ENCODE assay signal across 8 mouse cellular contexts in the genomic region with DNA sequence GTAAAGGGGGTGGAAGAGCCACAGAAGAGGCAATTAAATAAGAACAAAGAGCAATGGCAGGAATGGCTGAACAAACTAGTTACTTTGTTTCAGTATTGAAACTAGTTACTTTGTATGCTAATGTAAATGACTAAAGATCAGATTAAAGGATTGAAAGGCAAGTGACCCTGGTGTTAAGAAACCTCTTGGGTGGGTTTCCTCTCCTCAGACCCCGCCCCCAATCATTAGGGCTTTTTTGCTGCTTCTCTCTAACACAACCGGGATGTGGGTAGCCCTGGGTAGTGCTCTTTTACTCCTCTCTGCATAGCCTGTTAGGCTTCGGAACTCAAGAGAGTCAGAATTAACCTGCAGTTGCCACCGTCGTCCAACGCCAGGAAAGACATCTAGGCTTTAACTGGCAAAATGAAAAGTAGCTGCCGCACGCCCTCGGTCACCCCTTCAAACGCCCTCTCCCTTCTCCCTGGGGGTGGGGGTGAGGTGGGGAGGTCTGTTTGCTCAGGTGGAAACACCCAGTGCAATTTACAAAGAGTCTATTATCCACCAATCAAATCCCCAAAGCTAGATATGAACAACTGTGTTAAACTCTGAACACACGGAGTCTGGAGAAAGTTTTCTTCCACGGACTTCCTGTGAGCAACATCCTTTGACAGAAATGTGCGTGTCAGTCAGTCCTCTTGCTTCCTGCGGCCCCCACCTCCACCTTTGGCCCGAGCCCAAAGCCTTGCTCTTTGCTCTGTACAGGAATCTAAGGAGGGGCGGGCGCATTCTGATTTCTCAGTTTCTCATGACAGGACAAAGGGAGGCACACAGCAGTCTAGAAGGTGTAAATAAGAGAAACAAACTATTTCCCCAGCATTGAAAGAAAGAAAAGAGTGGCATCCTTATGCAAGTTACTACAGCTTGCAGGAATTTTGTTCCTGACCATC. TPM values are rescaled to one million over a fixed set of nuclear protein-coding genes. Genes with fewer than 3 reads are reported as not detected.
DNase-seq lines count a peak whose midpoint lies in the region; ATAC-seq and TF ChIP-seq lines count a peak whose summit lies in the region.

No protein-coding gene starts in this region.

- no peaks in the 10 kb centered on the region for H3K36me3 ChIP-seq in forebrain, postnatal 0 days (ENCODE audit: insufficient read depth)
- no peaks in the 10 kb centered on the region for H3K36me3 ChIP-seq in hindbrain, embryonic 13.5 days
- H3K36me3 ChIP-seq in midbrain, embryonic 16.5 days (ENCODE audit: control insufficient read depth, insufficient read depth, low read length), result no peaks in the 10 kb centered on the region

- H3K27ac ChIP-seq in brown adipose tissue, adult 24 weeks (replicated peaks; ENCODE audit: low read depth, low read length), result peak overlapping the region; percentile 94
- H3K27ac ChIP-seq in forebrain, postnatal 0 days (ENCODE audit: low read depth, low read length), result no peak overlapping the region; the same call in 1 of the 2 replicates
- peak overlapping the region; percentile 23; the same call in 1 of the 2 replicates for H3K27ac ChIP-seq in hindbrain, embryonic 13.5 days
- no peak overlapping the region for H3K27ac ChIP-seq in midbrain, embryonic 16.5 days (ENCODE audit: low read length)

- DNase-seq in frontal cortex, postnatal 14 days (ENCODE audit: low spot score in 2 of 2), result no peak
- no peak for DNase-seq in forebrain, postnatal 0 days
- peak; percentile 21 for DNase-seq in liver
- peak; percentile 36 to 61 for DNase-seq in thymus, adult 18-20 months

- H3K27me3 ChIP-seq in forebrain, postnatal 0 days (ENCODE audit: insufficient read depth, low read length), result no peaks in the 10 kb centered on the region
- no peaks in the 10 kb centered on the region for H3K27me3 ChIP-seq in hindbrain, embryonic 13.5 days
- H3K27me3 ChIP-seq in midbrain, embryonic 16.5 days (ENCODE audit: control insufficient read depth, insufficient read depth, low read depth, low read length), result no peaks in the 10 kb centered on the region

- peak overlapping the region; percentile 42; the same call in 1 of the 2 replicates for H3K9ac ChIP-seq in forebrain, postnatal 0 days
- H3K9ac ChIP-seq in hindbrain, embryonic 13.5 days, result peak overlapping the region; percentile 68
- 0 out of 2 replicates have a peak overlapping the region, but pooled peaks have one; percentile 54 for H3K9ac ChIP-seq in midbrain, embryonic 16.5 days (ENCODE audit: low read depth, low read length)

- H3K4me1 ChIP-seq in brown adipose tissue, adult 24 weeks (ENCODE audit: control insufficient read depth, insufficient read depth, insufficient read length, low read length), result no peaks in the 10 kb centered on the region
- peaks cover 5% of the 10 kb centered on the region; the same call in 1 of the 2 replicates for H3K4me1 ChIP-seq in forebrain, postnatal 0 days (ENCODE audit: insufficient read depth)
- peaks cover 15% of the 10 kb centered on the region for H3K4me1 ChIP-seq in hindbrain, embryonic 13.5 days (replicated peaks)
- peaks cover 14% of the 10 kb centered on the region for H3K4me1 ChIP-seq in midbrain, embryonic 16.5 days (ENCODE audit: control insufficient read depth, insufficient read depth, low read length)

- no peaks in the 10 kb centered on the region for H3K9me3 ChIP-seq in forebrain, postnatal 0 days (ENCODE audit: low read length)
- no peaks in the 10 kb centered on the region for H3K9me3 ChIP-seq in hindbrain, embryonic 13.5 days
- no peaks in the 10 kb centered on the region for H3K9me3 ChIP-seq in midbrain, embryonic 16.5 days (replicated peaks; ENCODE audit: control insufficient read depth, low read length, poor library complexity, severe bottlenecking)

- peak; percentile 55 for ATAC-seq in frontal cortex, adult (ENCODE audit: low TSS enrichment)
- ATAC-seq in forebrain, postnatal 0 days, result no peak
- ATAC-seq in hindbrain, embryonic 13.5 days (ENCODE audit: low FRiP score), result peak; percentile 69
- ATAC-seq in midbrain, embryonic 16.5 days, result peak; percentile 66; the same call in 1 of the 2 replicates

- 2% methylated on average over 17 of the region's 17 CpGs for WGBS in forebrain, postnatal 0 days
- WGBS in hindbrain, embryonic 13.5 days, result 1% methylated on average over 17 of the region's 17 CpGs
- 1% methylated on average over 17 of the region's 17 CpGs for WGBS in midbrain, embryonic 16.5 days

- peak overlapping the region; percentile 96 for H3K4me3 ChIP-seq in brown adipose tissue, adult 24 weeks (ENCODE audit: insufficient read depth, low read depth, low read length)
- peak overlapping the region; percentile 40 for H3K4me3 ChIP-seq in forebrain, postnatal 0 days (ENCODE audit: low read depth, low read length)
- peak overlapping the region; percentile 45 for H3K4me3 ChIP-seq in hindbrain, embryonic 13.5 days
- H3K4me3 ChIP-seq in midbrain, embryonic 16.5 days (ENCODE audit: low read depth, low read length), result peak overlapping the region; percentile 42

- peak overlapping the region; percentile 64 for H3K4me2 ChIP-seq in forebrain, postnatal 0 days (ENCODE audit: low read depth)
- H3K4me2 ChIP-seq in hindbrain, embryonic 13.5 days, result peak overlapping the region; percentile 77
- H3K4me2 ChIP-seq in midbrain, embryonic 16.5 days (ENCODE audit: low read length), result peak overlapping the region; percentile 78

- no peak for TF ChIP-seq CTCF in forebrain, postnatal 0 days (IDR thresholded peaks at IDR 0.05; ENCODE audit: low read depth)

RNA-seq across cellular contexts. Expression of gene Ddx58, which starts 0.9 kb away (rescaled TPM):
- polyA plus RNA-seq in brown adipose tissue, adult 24 weeks (2012; ENCODE audit: insufficient read depth, insufficient read length, missing spikeins), result 12.0 and 16.6 TPM in 2 replicates
- 5.5 and 7.6 TPM in 2 replicates for total RNA-seq in forebrain, postnatal 0 days (2014; rRNA removed)
- polyA plus RNA-seq in forebrain, postnatal 0 days (2015; fragmentation: Nextera tagmentation; extraction: Ambion mirVana), result 1.7 and 2.8 TPM in 2 replicates
- 3.5 and 4.3 TPM in 2 replicates for polyA plus RNA-seq in hindbrain, embryonic 13.5 days (2015; fragmentation: Nextera tagmentation; extraction: Ambion mirVana)
- polyA plus RNA-seq in midbrain, embryonic 16.5 days (2015; fragmentation: Nextera tagmentation; extraction: Ambion mirVana), result 2.4 and 3.1 TPM in 2 replicates

RNA-seq across cellular contexts. Expression of gene Smim27, which starts 30.6 kb away (rescaled TPM):
- 44.7 and 52.6 TPM in 2 replicates for polyA plus RNA-seq in brown adipose tissue, adult 24 weeks (2012; ENCODE audit: insufficient read depth, insufficient read length, missing spikeins)
- total RNA-seq in forebrain, postnatal 0 days (2014; rRNA removed), result 3.8 and 4.3 TPM in 2 replicates
- 17.0 and 24.5 TPM in 2 replicates for polyA plus RNA-seq in forebrain, postnatal 0 days (2015; fragmentation: Nextera tagmentation; extraction: Ambion mirVana)
- 16.7 and 17.2 TPM in 2 replicates for polyA plus RNA-seq in hindbrain, embryonic 13.5 days (2015; fragmentation: Nextera tagmentation; extraction: Ambion mirVana)
- 10.1 and 15.6 TPM in 2 replicates for polyA plus RNA-seq in midbrain, embryonic 16.5 days (2015; fragmentation: Nextera tagmentation; extraction: Ambion mirVana)

RNA-seq across cellular contexts. Expression of gene Topors, which starts 30.9 kb away (rescaled TPM):
- polyA plus RNA-seq in brown adipose tissue, adult 24 weeks (2012; ENCODE audit: insufficient read depth, insufficient read length, missing spikeins), result 10.1 and 13.4 TPM in 2 replicates
- 27.6 and 35.1 TPM in 2 replicates for total RNA-seq in forebrain, postnatal 0 days (2014; rRNA removed)
- 23.1 and 29.4 TPM in 2 replicates for polyA plus RNA-seq in forebrain, postnatal 0 days (2015; fragmentation: Nextera tagmentation; extraction: Ambion mirVana)
- polyA plus RNA-seq in hindbrain, embryonic 13.5 days (2015; fragmentation: Nextera tagmentation; extraction: Ambion mirVana), result 33.7 and 35.1 TPM in 2 replicates
- polyA plus RNA-seq in midbrain, embryonic 16.5 days (2015; fragmentation: Nextera tagmentation; extraction: Ambion mirVana), result 28.6 and 31.9 TPM in 2 replicates

RNA-seq across cellular contexts. Expression of gene Ndufb6, which starts 40.5 kb away (rescaled TPM):
- 1,625 and 1,691 TPM in 2 replicates for polyA plus RNA-seq in brown adipose tissue, adult 24 weeks (2012; ENCODE audit: insufficient read depth, insufficient read length, missing spikeins)
- total RNA-seq in forebrain, postnatal 0 days (2014; rRNA removed), result 187 and 250 TPM in 2 replicates
- 392 and 475 TPM in 2 replicates for polyA plus RNA-seq in forebrain, postnatal 0 days (2015; fragmentation: Nextera tagmentation; extraction: Ambion mirVana)
- 313 and 323 TPM in 2 replicates for polyA plus RNA-seq in hindbrain, embryonic 13.5 days (2015; fragmentation: Nextera tagmentation; extraction: Ambion mirVana)
- 311 and 351 TPM in 2 replicates for polyA plus RNA-seq in midbrain, embryonic 16.5 days (2015; fragmentation: Nextera tagmentation; extraction: Ambion mirVana)

Comparison
In these comparisons a context has a peak if more than half of its experiments do, and no peak if none do; other contexts are left out.
1. DNase-seq: peak in liver (single experiment) and thymus, adult 18-20 months (2 of 2); none in frontal cortex, postnatal 14 days (0 of 2) and forebrain, postnatal 0 days (single experiment).
2. H3K27ac ChIP-seq: peak in brown adipose tissue, adult 24 weeks (single experiment) and hindbrain, embryonic 13.5 days (single experiment); none in forebrain, postnatal 0 days (single experiment) and midbrain, embryonic 16.5 days (single experiment).
3. H3K4me3 ChIP-seq: peak in every context shown above with its lines; median percentile 96 in brown adipose tissue, adult 24 weeks; 45 in hindbrain, embryonic 13.5 days; 42 in midbrain, embryonic 16.5 days; 40 in forebrain, postnatal 0 days.
4. Peak in every context shown above with its lines, with median percentiles within 50 percentile points of each other: H3K4me2 ChIP-seq and H3K9ac ChIP-seq.